Mouse (Mus musculus) erythroid progenitor cell, adult 5-6 weeks (primary cell): ENCODE data around the gene Hecw1. TPM values are rescaled to one million over a fixed set of nuclear protein-coding genes. Genes with fewer than 3 reads are reported as not detected.

Source experiments
- ATAC-seq: replicated peaks from 2 replicates; pipeline ENCODE4 v1.8.0; 2016; ENCODE audit warnings: moderate number of reproducible peaks, mild to moderate bottlenecking, moderate TSS enrichment, inconsistent platforms; ENCODE audit not compliant: poor library complexity, low FRiP score, severe bottlenecking
- total RNA-seq, 2 experiments: library from RNA; stranded (forward) in 1 of 2; stranded (reverse) in 1 of 2; fragments of 150-400 nt in 1 of 2; fragments of 186-747, 209-891 nt in 1 of 2; gene quantifications; 2 replicates each; pipeline versions ENCODE4 v1.2.3 to v1.2.4; 2015 to 2017; ENCODE audit warnings: low replicate concordance in 2 of 2

Hecw1 gene
- total RNA-seq (2015; ENCODE audit: low replicate concordance) (not detected in 2 replicates), total RNA-seq (2017; ENCODE audit: low replicate concordance) (not detected in 2 replicates)

- ATAC-seq: no peak
These were observed at the start of gene Hecw1 for GRCm38 (mm10) chr13:14522906-14523269. Gene Hecw1, minus strand, starts transcription at chr13:14523228.

GRCm38 (mm10) chr13:14561336-14561735 is 38.3 kb upstream of the Hecw1 start:
- ATAC-seq: no peak

GRCm38 (mm10) chr13:14552628-14553027 is 29.6 kb upstream of the Hecw1 start:
- ATAC-seq: no peak

GRCm38 (mm10) chr13:14542860-14543259 is 19.8 kb upstream of the Hecw1 start:
- no peak for ATAC-seq

GRCm38 (mm10) chr13:14522128-14522905 is 711 bp downstream of the Hecw1 start:
- 0 out of 2 replicates have a peak, but pooled peaks have one; percentile 34 for ATAC-seq

GRCm38 (mm10) chr13:14521746-14522127 is 1.3 kb downstream of the Hecw1 start:
- no peak for ATAC-seq

GRCm38 (mm10) chr13:14519605-14520004 is 3.4 kb downstream of the Hecw1 start:
- no peak for ATAC-seq

- no peak for ATAC-seq
These were observed 5.5 kb downstream of the Hecw1 start for GRCm38 (mm10) chr13:14517478-14517877.

GRCm38 (mm10) chr13:14515106-14515505 is 7.9 kb downstream of the Hecw1 start:
- no peak for ATAC-seq

- no peak for ATAC-seq
These were observed 9.1 kb downstream of the Hecw1 start for GRCm38 (mm10) chr13:14513934-14514333.

GRCm38 (mm10) chr13:14506765-14507164 is 16.3 kb downstream of the Hecw1 start:
- no peak for ATAC-seq

GRCm38 (mm10) chr13:14500251-14500650 is 22.8 kb downstream of the Hecw1 start:
- no peak for ATAC-seq

- ATAC-seq: no peak
These were observed 24.2 kb downstream of the Hecw1 start for GRCm38 (mm10) chr13:14498780-14499179.

GRCm38 (mm10) chr13:14496954-14497353 is 26.1 kb downstream of the Hecw1 start:
- ATAC-seq: no peak

- ATAC-seq: no peak
These were observed 35.2 kb downstream of the Hecw1 start for GRCm38 (mm10) chr13:14487812-14488211.

GRCm38 (mm10) chr13:14471121-14471520 is 51.9 kb downstream of the Hecw1 start:
- ATAC-seq: no peak

GRCm38 (mm10) chr13:14467517-14467916 is 55.5 kb downstream of the Hecw1 start:
- no peak for ATAC-seq

- no peak for ATAC-seq
These were observed 62.0 kb downstream of the Hecw1 start for GRCm38 (mm10) chr13:14461036-14461435.

GRCm38 (mm10) chr13:14457043-14457442 is 66.0 kb downstream of the Hecw1 start:
- no peak for ATAC-seq

GRCm38 (mm10) chr13:14439540-14439939 is 83.5 kb downstream of the Hecw1 start:
- ATAC-seq: no peak

- no peak for ATAC-seq
These were observed 94.0 kb downstream of the Hecw1 start for GRCm38 (mm10) chr13:14428845-14429553.
